Mouse (Mus musculus) left cerebral cortex, postnatal 25 days (tissue): ENCODE data around the gene Ppox. TPM values are rescaled to one million over a fixed set of nuclear protein-coding genes. Genes with fewer than 3 reads are reported as not detected.
A peak's percentile ranks its signal among the peaks of the same experiment; 100 is the strongest.

Experiments used
- DNase-seq, 2 experiments: peaks; one replicate each; pipeline ENCODE4 v3.0.0; 2022; ENCODE audit warnings: low spot score in 2 of 2, mixed read lengths in 1 of 2
- intact Hi-C: fragments of 180-260 bp; cut with DNase I; formaldehyde crosslinking; loops from one replicate; pipeline ENCODE4 v1.15.1; 2025
- total RNA-seq, 2 experiments: library from RNA; stranded (reverse); gene quantifications; 2 replicates each; pipeline ENCODE4 v1.2.3; 2021

Gene Ppox
- total RNA-seq, 2 experiments from 2014 or later: 19.9 to 29.4 TPM

GRCm38 (mm10) chr1:171287136-171288081, 6.4 kb upstream of the Ppox start, which contains the start of gene Usp21:
Gene Usp21, minus strand, starts transcription at chr1:171287991.
- peak; percentile 93 to 97 for DNase-seq
- intact Hi-C loops: no loop called here

- intact Hi-C loops: no loop called here
- no peak for DNase-seq
These were observed 5.5 kb upstream of the Ppox start for GRCm38 (mm10) chr1:171286517-171286916.

- DNase-seq: no peak
- intact Hi-C loops: no loop called here
These were observed 4.3 kb upstream of the Ppox start for GRCm38 (mm10) chr1:171285096-171285892.

- intact Hi-C loops: no loop called here
- DNase-seq: no peak
These were observed 3.5 kb upstream of the Ppox start for GRCm38 (mm10) chr1:171284491-171284890.

GRCm38 (mm10) chr1:171283188-171284160, 2.5 kb upstream of the Ppox start:
- intact Hi-C loops: no loop called here
- no peak for DNase-seq

- intact Hi-C loops: no loop called here
- DNase-seq: no peak
These were observed 1.3 kb upstream of the Ppox start for GRCm38 (mm10) chr1:171282086-171282805.

- intact Hi-C loops: loop anchor here (1.0 kb wide), 1 partner anchor 34 kb away; no protein-coding TSS in a partner anchor
- DNase-seq: peak; percentile 76 to 81
These were observed 540 bp upstream of the Ppox start for GRCm38 (mm10) chr1:171281528-171281923.

GRCm38 (mm10) chr1:171280250-171280915, 603 bp downstream of the Ppox start:
- intact Hi-C loops: no loop called here
- no peak for DNase-seq

GRCm38 (mm10) chr1:171279721-171280120, 1.3 kb downstream of the Ppox start:
- no peak for DNase-seq
- intact Hi-C loops: no loop called here

GRCm38 (mm10) chr1:171279012-171279705, 1.8 kb downstream of the Ppox start:
- intact Hi-C loops: no loop called here
- DNase-seq: no peak

- intact Hi-C loops: no loop called here
- DNase-seq: no peak
These were observed 2.5 kb downstream of the Ppox start for GRCm38 (mm10) chr1:171278436-171278835.

GRCm38 (mm10) chr1:171277736-171278135, 3.2 kb downstream of the Ppox start:
- intact Hi-C loops: no loop called here
- no peak for DNase-seq

- DNase-seq: no peak
- intact Hi-C loops: no loop called here
These were observed 4.8 kb downstream of the Ppox start for GRCm38 (mm10) chr1:171276110-171276748.

- DNase-seq: no peak
- intact Hi-C loops: no loop called here
These were observed 5.7 kb downstream of the Ppox start for GRCm38 (mm10) chr1:171275144-171275734.

GRCm38 (mm10) chr1:171274171-171274570, 6.8 kb downstream of the Ppox start:
- intact Hi-C loops: no loop called here
- no peak for DNase-seq

GRCm38 (mm10) chr1:171272086-171272485, 8.9 kb downstream of the Ppox start:
- no peak for DNase-seq
- intact Hi-C loops: no loop called here

GRCm38 (mm10) chr1:171271622-171272021, 9.4 kb downstream of the Ppox start:
- intact Hi-C loops: no loop called here
- no peak for DNase-seq
